Comparison of ENCODE assay signal across 18 mouse cellular contexts in the genomic region with DNA sequence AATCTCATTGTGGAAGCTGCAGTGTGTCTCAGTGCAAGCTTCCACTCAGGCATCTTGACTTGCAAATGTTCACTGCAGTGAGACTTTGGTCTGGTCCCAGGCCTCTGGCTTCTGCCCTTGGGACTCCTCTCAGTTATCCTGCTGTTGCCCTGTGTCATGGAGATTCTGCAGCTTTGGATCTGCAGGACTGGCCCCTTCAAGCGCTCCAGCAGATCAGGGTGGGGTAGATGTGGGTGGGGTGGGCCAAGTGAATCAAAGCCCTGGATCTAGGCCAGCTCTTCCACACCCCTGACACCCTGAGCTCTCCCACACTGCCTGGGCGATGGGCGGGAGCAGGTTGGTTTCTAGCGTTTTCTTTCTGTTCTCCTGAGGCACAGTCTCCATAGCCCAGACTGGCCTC. TPM values are rescaled to one million over a fixed set of nuclear protein-coding genes. Genes with fewer than 3 reads are reported as not detected.
"Had no signal": no experiment of that assay in that cellular context is flagged by ENCODE, and none has a peak within 500 bp of the region (broad histone marks: within the 10 kb centered on the region; RNA-seq: fewer than 3 reads in every experiment).

No protein-coding gene starts in this region.

- DNase-seq: liver, postnatal 0 days; lung, adult 2 months; lung, postnatal 14 days; lung, postnatal 36 days; right cerebral cortex, postnatal 14 days; thymus, adult 2 months; thymus, postnatal 25 days; thymus, postnatal 4 days had no signal

- H3K27me3 ChIP-seq: lung, embryonic 15.5 days; stomach, embryonic 15.5 days had no signal

- H3K9me3 ChIP-seq: liver, embryonic 15.5 days; lung, embryonic 15.5 days; midbrain, embryonic 10.5 days; midbrain, embryonic 12.5 days; midbrain, embryonic 15.5 days; stomach, embryonic 15.5 days had no signal

- H3K27ac ChIP-seq: liver, embryonic 15.5 days; lung, embryonic 15.5 days; macrophage; midbrain, embryonic 10.5 days; midbrain, embryonic 12.5 days; midbrain, embryonic 15.5 days; stomach, embryonic 15.5 days; stomach, postnatal 0 days had no signal

- H3K9ac ChIP-seq: liver, embryonic 15.5 days; liver, postnatal 0 days; lung, embryonic 15.5 days; midbrain, embryonic 12.5 days; midbrain, embryonic 15.5 days; stomach, embryonic 15.5 days had no signal

- H3K4me2 ChIP-seq: liver, embryonic 15.5 days; lung, embryonic 15.5 days; midbrain, embryonic 12.5 days; midbrain, embryonic 15.5 days; stomach, embryonic 15.5 days had no signal

- H3K36me3 ChIP-seq: liver, embryonic 15.5 days; lung, embryonic 15.5 days; midbrain, embryonic 10.5 days; midbrain, embryonic 12.5 days; midbrain, embryonic 15.5 days; stomach, embryonic 15.5 days had no signal

- ATAC-seq: liver, postnatal 0 days; lung, postnatal 0 days; midbrain, embryonic 15.5 days had no signal

- H3K4me3 ChIP-seq: liver, embryonic 15.5 days; lung, embryonic 15.5 days; midbrain, embryonic 10.5 days; midbrain, embryonic 12.5 days; midbrain, embryonic 15.5 days; stomach, embryonic 15.5 days had no signal

RNA-seq across cellular contexts. Expression of a gene that starts 3.9 kb away (rescaled TPM):
- total RNA-seq: neutrophil, adult 5-6 weeks had no signal
- polyA plus RNA-seq: macrophage had no signal
